Mouse (Mus musculus) ES-E14 (cell line): ENCODE measurements at regions not wholly inside any gene's neighbourhood (a gene's known extent, or its start where the extent isn't known, plus 50 kb on each side); places are given as distances from the start of the nearest gene placed in this dataset.

Experiments used
- DNase-seq: peaks from one replicate; pipeline ENCODE4 v3.0.0-alpha.2; 2013; ENCODE audit warnings: low read depth, low spot score
- H3K27ac ChIP-seq: 2 replicates; pipeline ENCODE4 v1.5.1; 2012; ENCODE audit warnings: low read depth, mild to moderate bottlenecking, low read length, moderate library complexity, mixed read lengths; ENCODE audit not compliant: poor library complexity, insufficient read depth, severe bottlenecking
- H3K36me3 ChIP-seq: 2 replicates; pipeline ENCODE4 v1.6.1; 2012; ENCODE audit warnings: mild to moderate bottlenecking, low read length, moderate library complexity, mixed read lengths; ENCODE audit not compliant: control insufficient read depth, poor library complexity, insufficient read depth, severe bottlenecking
- H3K4me1 ChIP-seq, 2 experiments: fragments of 150-350 bp in 1 of 2; sonication (generic) in 1 of 2; 2 replicates each; pipeline ENCODE4 v1.6.1; 2012; ENCODE audit warnings: low read length in 2 of 2, mild to moderate bottlenecking in 1 of 2, mixed read lengths in 1 of 2; ENCODE audit not compliant: control insufficient read depth in 2 of 2, insufficient read depth in 2 of 2, poor library complexity in 1 of 2
- H3K4me3 ChIP-seq, 2 experiments: fragments of 150-350 bp in 1 of 2; sonication (generic) in 1 of 2; 2 replicates each; pipeline ENCODE4 v1.5.1; 2012; ENCODE audit warnings: low read length in 2 of 2, low read depth in 1 of 2, mild to moderate bottlenecking in 1 of 2, mixed read lengths in 1 of 2; ENCODE audit not compliant: insufficient read depth in 1 of 2, poor library complexity in 1 of 2, severe bottlenecking in 1 of 2
- H3K9ac ChIP-seq: 2 replicates; pipeline ENCODE4 v1.6.1; 2012; ENCODE audit warnings: low read depth, mild to moderate bottlenecking, low read length, mixed read lengths; ENCODE audit not compliant: poor library complexity, insufficient read depth, severe bottlenecking
- H3K9me3 ChIP-seq: fragments of 150-350 bp; sonication (generic); 2 replicates; pipeline ENCODE4 v1.6.1; 2012; ENCODE audit warnings: low read depth, mild to moderate bottlenecking, low read length; ENCODE audit not compliant: control insufficient read depth, insufficient read depth
- CHD2 ChIP-seq: IDR thresholded peaks from 2 replicates; pipeline ENCODE4 v1.6.1; 2014; ENCODE audit warnings: mild to moderate bottlenecking, low read depth, low read length, inconsistent platforms
- HCFC1 ChIP-seq: IDR thresholded peaks from 2 replicates; pipeline ENCODE4 v1.6.1; 2012; ENCODE audit warnings: low read length, inconsistent platforms, borderline replicate concordance; ENCODE audit not compliant: insufficient read depth
- MAFK ChIP-seq: IDR thresholded peaks from 2 replicates; pipeline ENCODE4 v1.6.1; 2014; ENCODE audit warnings: mild to moderate bottlenecking, low read depth, low read length, inconsistent platforms; ENCODE audit not compliant: insufficient read depth
- ZC3H11A ChIP-seq: IDR thresholded peaks from 2 replicates; pipeline ENCODE4 v1.6.1; 2012; ENCODE audit warnings: low read depth, mild to moderate bottlenecking, inconsistent platforms, low read length, borderline replicate concordance
- ZNF384 ChIP-seq: IDR thresholded peaks from 2 replicates; pipeline ENCODE4 v1.6.1; 2012; ENCODE audit warnings: low read depth, low read length, inconsistent platforms
- in situ Hi-C, 2 experiments: fragments of 600-800 bp; cut with MboI; formaldehyde crosslinking; loops; one replicate each; pipeline ENCODE4 v1.15.1; 2025; ENCODE audit warnings: low sequenced_read_pairs in 2 of 2, inconsistent platforms in 1 of 2; ENCODE audit not compliant: unreplicated experiment in 2 of 2

- in situ Hi-C loops = no loop called here
- no peak for TF ChIP-seq MAFK
- TF ChIP-seq ZC3H11A = no peak
- TF ChIP-seq ZNF384 = no peak
- TF ChIP-seq CHD2 = no peak
- no peak for TF ChIP-seq HCFC1
- Histone ChIP-seq H3K4me1 (peaks cover 0 to 3% of the 10 kb centered on the region in 2 experiments; a peak in 1 of 4 replicates), H3K9ac (no peak overlapping the region), H3K9me3 (no peaks in the 10 kb centered on the region), H3K4me3 (no peak overlapping the region), H3K36me3 (no peaks in the 10 kb centered on the region), H3K27ac (no peak overlapping the region)
- no peak for DNase-seq
Measured at GRCm38 (mm10) chr4:154774332-154774731, 62.9 kb upstream of the Ttc34 start.

DNA sequence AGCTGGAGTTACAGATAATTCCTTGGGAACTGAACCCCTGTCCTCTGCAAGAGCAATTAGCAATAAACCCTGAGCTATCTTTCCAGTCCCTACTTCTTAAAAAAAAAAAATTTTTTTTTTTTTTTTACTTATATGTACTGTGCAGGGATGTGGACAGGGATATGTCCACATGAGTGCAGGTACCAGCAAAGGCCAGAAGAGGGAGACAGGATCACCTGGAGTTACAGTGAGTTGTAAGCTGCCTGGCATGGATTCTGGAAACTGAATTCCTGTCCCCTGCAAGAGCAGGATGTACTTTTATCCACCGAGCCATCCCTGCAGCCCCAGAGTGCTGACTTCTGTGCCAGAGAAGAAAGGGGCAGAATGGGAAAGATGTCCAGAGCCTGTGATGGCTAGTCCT is 58.4 kb upstream of the Ttc34 start:
- no peak overlapping the region for H3K4me3 ChIP-seq
- H3K27ac ChIP-seq = no peak overlapping the region
- H3K4me1 ChIP-seq = peaks cover 0 to 7% of the 10 kb centered on the region in 2 experiments; a peak in 1 of 4 replicates
- no peak overlapping the region for H3K9ac ChIP-seq
- peak; percentile 37 for DNase-seq
- TF ChIP-seq MAFK = no peak
- peak; percentile 84 for TF ChIP-seq ZNF384
- no peaks in the 10 kb centered on the region for H3K9me3 ChIP-seq
- in situ Hi-C loops = no loop called here
- no peaks in the 10 kb centered on the region for H3K36me3 ChIP-seq

DNA sequence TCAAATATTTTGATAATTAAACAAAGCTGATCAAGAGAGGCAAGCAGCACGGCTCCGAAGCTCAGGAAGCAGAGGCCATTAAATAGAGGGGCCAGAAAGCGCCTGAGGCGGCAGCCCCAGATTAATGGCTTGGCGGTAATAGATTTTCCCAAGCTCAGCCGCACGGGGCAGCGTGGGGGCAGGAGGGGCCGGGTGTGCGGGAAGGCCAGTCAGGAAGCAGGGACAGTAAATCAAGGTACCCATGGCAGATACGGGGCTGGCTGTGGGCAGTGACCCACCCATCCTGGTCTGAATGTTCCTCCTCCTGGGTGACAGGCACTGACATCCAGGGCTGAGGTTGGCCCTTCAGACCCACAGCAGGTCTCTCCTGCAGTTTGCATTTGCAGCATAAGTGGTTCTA is 55.9 kb upstream of the Ttc34 start:
- Histone ChIP-seq H3K9me3 (no peaks in the 10 kb centered on the region), H3K36me3 (no peaks in the 10 kb centered on the region), H3K9ac (no peak overlapping the region), H3K27ac (no peak overlapping the region), H3K4me1 (peaks cover 0 to 4% of the 10 kb centered on the region in 2 experiments; a peak in 1 of 4 replicates), H3K4me3 (no peak overlapping the region)
- in situ Hi-C loops = no loop called here
- no peak for DNase-seq
- TF ChIP-seq MAFK = no peak
- TF ChIP-seq CHD2 = no peak
- no peak for TF ChIP-seq ZNF384
- TF ChIP-seq ZC3H11A = no peak
- TF ChIP-seq HCFC1 = no peak

- Histone ChIP-seq H3K36me3 (no peaks in the 10 kb centered on the region), H3K4me1 (peaks cover 0 to 4% of the 10 kb centered on the region in 2 experiments; a peak in 1 of 4 replicates), H3K9ac (no peak overlapping the region), H3K27ac (no peak overlapping the region), H3K9me3 (no peaks in the 10 kb centered on the region), H3K4me3 (no peak overlapping the region)
- no peak for DNase-seq
- TF ChIP-seq CHD2 (no peak), HCFC1 (no peak), MAFK (no peak), ZC3H11A (no peak), ZNF384 (no peak)
- in situ Hi-C loops = no loop called here
Measured at GRCm38 (mm10) chr4:154782291-154782690, 55.0 kb upstream of the Ttc34 start.
